Mouse (Mus musculus) liver, embryonic 15.5 days (tissue): ENCODE data around the gene Zfp970. TPM values are rescaled to one million over a fixed set of nuclear protein-coding genes. Genes with fewer than 3 reads are reported as not detected.
A peak's percentile ranks its signal among the peaks of the same experiment; 100 is the strongest.
"Not testable (repeated sequence)": the region's sequence is repeated elsewhere in the genome, so short reads cannot be mapped to it uniquely, and the experiment has no call there.

Experiments used
- ATAC-seq: fragments of 200-750 bp; cut with Nextera tagmentation; 2 replicates; pipeline ENCODE4 v1.8.0; 2017; ENCODE audit warnings: moderate number of reproducible peaks, mild to moderate bottlenecking, moderate library complexity; ENCODE audit not compliant: insufficient read depth
- H3K27ac ChIP-seq: fragments of 300-500 bp; sonication (generic); replicated peaks from 2 replicates; pipeline ENCODE4 v1.5.1; 2015; ENCODE audit warnings: mild to moderate bottlenecking, inconsistent platforms
- H3K27me3 ChIP-seq: fragments of 300-500 bp; sonication (generic); 2 replicates; pipeline ENCODE4 v1.6.1; 2015; ENCODE audit warnings: mild to moderate bottlenecking, inconsistent platforms
- H3K36me3 ChIP-seq: fragments of 300-500 bp; sonication (generic); replicated peaks from 2 replicates; pipeline ENCODE4 v1.6.1; 2015; ENCODE audit warnings: moderate library complexity, mild to moderate bottlenecking, inconsistent platforms
- H3K4me1 ChIP-seq: fragments of 300-500 bp; sonication (generic); replicated peaks from 2 replicates; pipeline ENCODE4 v1.6.1; 2015; ENCODE audit warnings: inconsistent platforms
- H3K4me2 ChIP-seq: fragments of 300-500 bp; sonication (generic); 2 replicates; pipeline ENCODE4 v1.6.1; 2015; ENCODE audit warnings: moderate library complexity, mild to moderate bottlenecking, inconsistent platforms
- H3K4me3 ChIP-seq: fragments of 300-500 bp; sonication (generic); replicated peaks from 2 replicates; pipeline ENCODE4 v1.5.1; 2015; ENCODE audit warnings: mild to moderate bottlenecking, inconsistent platforms
- H3K9ac ChIP-seq: fragments of 300-500 bp; sonication (generic); 2 replicates; pipeline ENCODE4 v1.6.1; 2015; ENCODE audit warnings: moderate library complexity, mild to moderate bottlenecking, inconsistent platforms
- H3K9me3 ChIP-seq: fragments of 300-500 bp; sonication (generic); replicated peaks from 2 replicates; pipeline ENCODE4 v1.6.1; 2016; ENCODE audit warnings: inconsistent platforms
- WGBS: fragments of 180-500 bp; shearing (Covaris S2); methylation state at CpG from one replicate; pipeline ENCODE4 v1.1.7; 2015; ENCODE audit warnings: mixed read lengths; ENCODE audit not compliant: insufficient replicate concordance; 5-methylcytosine and 5-hydroxymethylcytosine counted together
- polyA plus RNA-seq: library from polyadenylated mRNA; unstranded; fragments of >200 nt; fragmentation: Nextera tagmentation; extraction: Ambion mirVana; gene quantifications from 2 replicates; pipeline ENCODE4 v1.2.1, GENCODE M21; 2015

The Zfp970 gene
- polyA plus RNA-seq, result 1.8 and 3.0 TPM in 2 replicates

GRCm38 (mm10) chr2:177464676-177465075 lies at the start of gene Zfp970:
TSS of gene Zfp970 (plus strand) at chr2:177464733.
- H3K4me2 ChIP-seq, result peak within 1 kb of the TSS; percentile 42
- not testable (repeated sequence) for ATAC-seq, H3K4me1 ChIP-seq, H3K9ac ChIP-seq, H3K36me3 ChIP-seq, H3K27me3 ChIP-seq, H3K9me3 ChIP-seq, H3K27ac ChIP-seq
- 7% methylated on average over 8 of the region's 9 CpGs for WGBS
- H3K4me3 ChIP-seq, result peak within 1 kb of the TSS; percentile 46

DNA sequence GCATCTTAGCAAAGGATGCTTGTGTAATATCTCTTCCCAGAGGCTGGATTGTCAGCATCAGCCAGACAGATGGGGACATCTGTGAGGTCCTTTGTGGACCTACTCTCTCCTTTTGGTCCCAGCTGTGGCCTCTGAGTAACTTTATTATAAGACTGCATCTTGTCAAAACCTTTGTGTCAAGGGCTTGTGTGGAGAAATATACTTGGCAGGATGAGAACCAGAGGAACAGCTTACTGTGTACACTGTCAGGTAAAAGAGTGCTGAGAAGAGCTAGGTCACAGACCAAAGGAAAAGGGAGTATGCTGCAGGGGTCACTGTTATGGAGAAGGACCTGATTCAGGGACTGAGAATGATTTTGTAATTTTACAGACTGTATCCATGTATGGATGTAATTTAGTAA lies 3.7 kb downstream of the Zfp970 start:
- H3K4me1 ChIP-seq, H3K27me3 ChIP-seq, H3K4me3 ChIP-seq, H3K9ac ChIP-seq, H3K27ac ChIP-seq, ATAC-seq, H3K4me2 ChIP-seq, H3K36me3 ChIP-seq, H3K9me3 ChIP-seq: not testable (repeated sequence)

DNA sequence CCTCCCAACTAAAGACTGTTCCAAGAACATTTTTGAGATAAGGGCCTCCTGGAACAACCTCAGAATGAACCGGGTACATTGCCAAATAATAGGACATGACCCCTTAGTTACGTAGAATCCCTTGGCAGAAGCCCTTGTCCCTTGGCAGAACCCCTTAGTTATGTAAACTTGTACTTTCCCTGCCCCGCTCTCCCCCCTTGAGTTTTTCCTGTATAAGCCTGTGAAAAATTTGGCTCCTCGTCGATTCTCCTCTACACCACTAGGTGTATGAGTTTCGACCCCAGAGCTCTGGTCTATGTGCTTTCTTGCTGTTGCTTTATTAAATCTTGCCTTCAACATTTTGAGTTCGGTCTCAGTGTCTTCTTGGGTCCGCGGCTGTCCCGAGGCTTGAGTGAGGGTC lies 7.7 kb downstream of the Zfp970 start:
- H3K36me3 ChIP-seq, H3K9ac ChIP-seq, H3K27me3 ChIP-seq, H3K4me2 ChIP-seq, ATAC-seq, H3K4me1 ChIP-seq, H3K9me3 ChIP-seq, H3K27ac ChIP-seq, H3K4me3 ChIP-seq: not testable (repeated sequence)
- 79% methylated on average over 7 of the region's 10 CpGs for WGBS

GRCm38 (mm10) chr2:177481971-177482370 lies 17.4 kb downstream of the Zfp970 start:
- WGBS, result 53% methylated on average over 1 of the region's 1 CpGs

GRCm38 (mm10) chr2:177483238-177483948 lies 18.9 kb downstream of the Zfp970 start:
- ATAC-seq, H3K36me3 ChIP-seq, H3K9me3 ChIP-seq: not testable (repeated sequence)

More at GRCm38 (mm10) chr2:177481971-177482370, 17.4 kb downstream of the Zfp970 start:
- not testable (repeated sequence) for H3K27ac ChIP-seq, H3K4me3 ChIP-seq, H3K4me2 ChIP-seq, H3K9me3 ChIP-seq, H3K9ac ChIP-seq, ATAC-seq, H3K27me3 ChIP-seq, H3K4me1 ChIP-seq, H3K36me3 ChIP-seq

GRCm38 (mm10) chr2:177498067-177498466 lies 33.5 kb downstream of the Zfp970 start, which contains the start of gene Gm14403:
TSS of gene Gm14403 (plus strand) at chr2:177498215.
- H3K36me3 ChIP-seq, H3K27ac ChIP-seq, H3K27me3 ChIP-seq, H3K9ac ChIP-seq, H3K4me1 ChIP-seq, H3K9me3 ChIP-seq, ATAC-seq: not testable (repeated sequence)
- WGBS, result 12% methylated on average over 7 of the region's 7 CpGs
- Histone ChIP-seq H3K4me2 (peak within 1 kb of the TSS; percentile 53), H3K4me3 (peak within 1 kb of the TSS; percentile 43)

More at GRCm38 (mm10) chr2:177483238-177483948, 18.9 kb downstream of the Zfp970 start:
- not testable (repeated sequence) for H3K4me3 ChIP-seq, H3K4me2 ChIP-seq, H3K27me3 ChIP-seq, H3K9ac ChIP-seq, H3K27ac ChIP-seq, H3K4me1 ChIP-seq
- 68% methylated on average over 11 of the region's 11 CpGs for WGBS

GRCm38 (mm10) chr2:177499182-177499581 lies 34.6 kb downstream of the Zfp970 start:
- H3K9ac ChIP-seq, H3K27me3 ChIP-seq, H3K36me3 ChIP-seq, H3K4me3 ChIP-seq, ATAC-seq, H3K4me2 ChIP-seq, H3K4me1 ChIP-seq, H3K27ac ChIP-seq, H3K9me3 ChIP-seq: not testable (repeated sequence)
- WGBS, result 24% methylated on average over 1 of the region's 1 CpGs

- not testable (repeated sequence) for H3K36me3 ChIP-seq, H3K9ac ChIP-seq, H3K27ac ChIP-seq, H3K4me2 ChIP-seq, H3K27me3 ChIP-seq, H3K9me3 ChIP-seq, ATAC-seq, H3K4me3 ChIP-seq, H3K4me1 ChIP-seq
- 73% methylated on average over 1 of the region's 1 CpGs for WGBS
These were observed 40.7 kb downstream of the Zfp970 start for GRCm38 (mm10) chr2:177505211-177505719.

DNA sequence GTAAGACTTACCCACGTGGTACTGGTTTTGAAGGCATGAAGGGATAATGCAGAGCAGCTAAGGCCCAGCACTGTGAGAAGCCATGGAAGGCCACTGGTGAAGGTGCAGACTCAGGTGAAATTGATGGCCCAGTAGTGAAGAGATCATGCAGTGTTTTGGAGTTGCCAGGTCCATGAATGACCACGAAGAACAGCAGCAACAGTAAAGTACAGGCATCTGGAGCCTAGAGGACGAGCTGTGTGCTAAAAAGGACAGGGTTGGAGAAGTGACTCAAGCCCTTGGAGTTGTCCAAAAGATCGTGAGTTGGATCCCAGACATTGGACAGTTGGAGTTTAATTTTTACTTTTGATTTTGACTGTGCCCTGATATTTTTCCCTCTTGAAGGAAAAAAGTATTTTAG lies 46.8 kb downstream of the Zfp970 start:
- H3K9ac ChIP-seq, ATAC-seq, H3K27ac ChIP-seq, H3K9me3 ChIP-seq, H3K4me2 ChIP-seq, H3K36me3 ChIP-seq, H3K4me3 ChIP-seq, H3K27me3 ChIP-seq, H3K4me1 ChIP-seq: not testable (repeated sequence)
- WGBS, result 39% methylated on average over 4 of the region's 4 CpGs

GRCm38 (mm10) chr2:177511972-177512371 lies 47.4 kb downstream of the Zfp970 start:
- 60% methylated on average over 3 of the region's 3 CpGs for WGBS
- not testable (repeated sequence) for H3K9me3 ChIP-seq, H3K9ac ChIP-seq, ATAC-seq, H3K27me3 ChIP-seq, H3K27ac ChIP-seq, H3K4me1 ChIP-seq, H3K4me3 ChIP-seq, H3K36me3 ChIP-seq, H3K4me2 ChIP-seq

GRCm38 (mm10) chr2:177513991-177514479 lies 49.5 kb downstream of the Zfp970 start:
- H3K9ac ChIP-seq, H3K4me2 ChIP-seq, H3K4me3 ChIP-seq, H3K36me3 ChIP-seq, H3K27ac ChIP-seq, ATAC-seq, H3K27me3 ChIP-seq, H3K4me1 ChIP-seq, H3K9me3 ChIP-seq: not testable (repeated sequence)
- 62% methylated on average over 4 of the region's 4 CpGs for WGBS

- H3K4me2 ChIP-seq, ATAC-seq, H3K36me3 ChIP-seq, H3K9me3 ChIP-seq, H3K4me3 ChIP-seq, H3K9ac ChIP-seq, H3K27ac ChIP-seq, H3K4me1 ChIP-seq, H3K27me3 ChIP-seq: not testable (repeated sequence)
- WGBS, result 65% methylated on average over 9 of the region's 9 CpGs
These were observed 53.2 kb downstream of the Zfp970 start for GRCm38 (mm10) chr2:177517746-177518145.
